Mouse (Mus musculus): ENCODE data around the gene Gm21974. TPM values are rescaled to one million over a fixed set of nuclear protein-coding genes. Genes with fewer than 3 reads are reported as not detected.
A peak's percentile ranks its signal among the peaks of the same experiment; 100 is the strongest.

Gene Gm21974
- total and polyA plus RNA-seq, 2 experiments from 2014 or later, result not detected

DNA sequence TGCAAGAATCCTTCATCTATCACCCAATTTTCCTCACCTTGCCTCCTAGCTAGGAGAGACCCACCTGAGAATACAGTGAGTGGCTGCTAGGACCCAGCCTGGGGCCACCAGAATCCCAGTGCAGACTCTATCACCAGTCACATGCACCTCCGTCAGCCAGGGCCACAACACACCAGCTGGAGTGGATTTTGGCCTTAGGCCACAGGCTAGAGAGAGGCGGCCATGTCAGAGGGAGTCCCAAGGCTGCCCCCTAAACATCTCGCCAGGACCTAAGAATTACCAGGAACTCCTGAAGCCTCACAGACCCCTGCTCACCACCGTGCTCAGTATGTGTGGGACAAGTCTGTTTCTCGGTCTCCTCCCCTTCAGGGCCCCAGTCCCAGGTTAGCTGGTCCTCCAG lies 38.8 kb upstream of the Gm21974 start:
- 82% methylated on average over 5 of the region's 5 CpGs for WGBS
- no peak for DNase-seq (ENCODE audit: low spot score)
- H3K4me3 ChIP-seq (ENCODE audit: low read length), result no peak overlapping the region
- ATAC-seq, result no peak
- no peak overlapping the region for H3K27ac ChIP-seq
- no peak for TF ChIP-seq CTCF (IDR thresholded peaks at IDR 0.05; ENCODE audit: low read depth)
- H3K9ac ChIP-seq (replicated peaks; ENCODE audit: low read length), result no peak overlapping the region
- H3K36me3 ChIP-seq (ENCODE audit: insufficient read depth, low read length), result no peaks in the 10 kb centered on the region
- H3K9me3 ChIP-seq (ENCODE audit: low read length), result no peaks in the 10 kb centered on the region
- H3K4me1 ChIP-seq (ENCODE audit: insufficient read depth, low read length), result peaks cover 3% of the 10 kb centered on the region; the same call in 1 of the 2 replicates
- no peak overlapping the region for H3K4me2 ChIP-seq (ENCODE audit: low read depth, low read length)
- peaks cover 9% of the 10 kb centered on the region; the same call in 1 of the 2 replicates for H3K27me3 ChIP-seq (ENCODE audit: insufficient read depth, low read length)

DNA sequence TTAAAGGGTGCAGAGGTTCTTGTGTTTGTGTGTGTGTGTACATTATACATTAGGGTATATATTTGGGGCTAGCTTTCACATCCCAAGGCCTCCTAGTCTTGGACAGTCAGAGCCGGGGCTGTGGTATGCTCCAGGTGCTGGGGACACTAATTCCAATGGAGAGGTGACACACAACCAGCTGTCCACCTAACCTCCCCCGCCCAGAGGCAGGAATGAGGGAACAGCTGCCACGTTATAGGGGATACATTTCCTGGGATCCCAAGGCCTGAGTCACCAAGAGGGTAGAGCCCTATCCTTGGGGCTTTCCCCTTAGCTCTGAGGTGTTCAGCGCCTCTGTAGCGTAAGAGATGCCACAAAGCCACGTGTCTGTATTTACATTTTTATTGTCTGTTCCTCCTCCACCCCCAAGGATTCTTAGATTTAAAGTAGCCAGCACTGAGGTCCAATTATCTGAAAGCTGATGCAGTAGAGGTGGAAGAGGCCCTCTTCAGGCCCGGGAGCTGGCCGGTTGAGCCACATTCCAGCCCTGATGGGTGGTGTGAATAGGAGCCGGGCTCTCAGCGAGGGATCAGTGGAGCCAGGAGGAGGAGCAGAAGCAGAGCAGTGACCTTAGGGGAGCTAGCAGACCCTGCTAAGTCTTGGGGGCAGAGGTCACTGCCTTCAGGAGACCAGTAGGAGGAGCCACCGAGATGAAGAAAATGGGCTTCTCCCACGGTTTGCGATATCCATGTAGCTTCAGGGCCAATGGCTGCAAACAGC lies 37.2 kb upstream of the Gm21974 start:
- Histone ChIP-seq H3K9ac (replicated peaks; ENCODE audit: low read length) (no peak overlapping the region), H3K27ac (no peak overlapping the region), H3K36me3 (ENCODE audit: insufficient read depth, low read length) (no peaks in the 10 kb centered on the region), H3K4me2 (ENCODE audit: low read depth, low read length) (no peak overlapping the region), H3K9me3 (ENCODE audit: low read length) (no peaks in the 10 kb centered on the region), H3K4me1 (ENCODE audit: insufficient read depth, low read length) (peaks cover 3% of the 10 kb centered on the region; the same call in 1 of the 2 replicates), H3K4me3 (ENCODE audit: low read length) (no peak overlapping the region), H3K27me3 (ENCODE audit: insufficient read depth, low read length) (peaks cover 9% of the 10 kb centered on the region; the same call in 1 of the 2 replicates)
- DNase-seq (ENCODE audit: low spot score) (no peak), ATAC-seq (no peak)
- WGBS, result 21% methylated on average over 13 of the region's 13 CpGs
- TF ChIP-seq CTCF (IDR thresholded peaks at IDR 0.05; ENCODE audit: low read depth), result no peak

DNA sequence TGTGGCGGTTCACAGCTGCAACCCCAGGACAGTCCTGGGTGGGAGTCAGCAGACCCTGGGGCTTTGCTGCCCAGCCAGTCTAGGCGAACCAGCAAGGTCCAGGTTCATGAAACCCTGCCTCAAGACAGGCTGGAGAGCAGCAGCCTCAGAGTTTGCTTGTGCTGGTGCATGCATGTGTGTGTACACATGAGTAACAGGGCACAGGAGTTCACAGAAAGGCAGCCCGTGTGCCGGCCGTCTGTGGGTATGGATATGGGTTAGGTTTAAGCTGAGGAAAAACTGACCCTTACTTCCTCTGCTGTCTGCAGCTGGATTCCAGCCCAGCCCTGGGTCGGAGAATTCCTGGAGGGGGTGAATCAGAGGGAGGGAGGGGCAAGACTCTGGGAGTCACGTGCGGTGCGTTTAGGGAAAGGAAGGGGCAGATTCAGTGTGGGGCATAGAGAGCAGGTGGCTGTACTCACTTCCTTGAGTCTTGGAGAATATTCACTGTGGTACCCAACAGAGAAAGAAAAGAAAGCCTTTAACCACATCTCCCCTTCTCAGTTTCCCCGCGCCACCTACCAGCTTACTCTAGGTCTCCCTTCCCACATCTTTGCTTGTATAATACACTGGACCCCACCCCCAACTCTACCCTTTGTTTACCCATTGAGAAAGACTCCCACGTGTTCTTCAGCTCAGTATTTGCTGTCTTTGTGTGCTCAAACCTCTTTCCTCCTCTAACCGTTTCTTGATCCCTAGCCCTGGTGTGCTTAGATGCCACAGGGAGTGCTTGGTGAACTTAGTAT lies 36.3 kb upstream of the Gm21974 start:
- H3K9me3 ChIP-seq (ENCODE audit: low read length), result no peaks in the 10 kb centered on the region
- peaks cover 3% of the 10 kb centered on the region; the same call in 1 of the 2 replicates for H3K4me1 ChIP-seq (ENCODE audit: insufficient read depth, low read length)
- H3K27me3 ChIP-seq (ENCODE audit: insufficient read depth, low read length), result peaks cover 9% of the 10 kb centered on the region; the same call in 1 of the 2 replicates
- 42% methylated on average over 13 of the region's 13 CpGs for WGBS
- no peak for TF ChIP-seq CTCF (IDR thresholded peaks at IDR 0.05; ENCODE audit: low read depth)
- no peaks in the 10 kb centered on the region for H3K36me3 ChIP-seq (ENCODE audit: insufficient read depth, low read length)
- no peak for DNase-seq (ENCODE audit: low spot score)
- no peak overlapping the region for H3K4me3 ChIP-seq (ENCODE audit: low read length)
- no peak overlapping the region for H3K4me2 ChIP-seq (ENCODE audit: low read depth, low read length)
- no peak overlapping the region for H3K9ac ChIP-seq (replicated peaks; ENCODE audit: low read length)
- no peak for ATAC-seq
- no peak overlapping the region for H3K27ac ChIP-seq

DNA sequence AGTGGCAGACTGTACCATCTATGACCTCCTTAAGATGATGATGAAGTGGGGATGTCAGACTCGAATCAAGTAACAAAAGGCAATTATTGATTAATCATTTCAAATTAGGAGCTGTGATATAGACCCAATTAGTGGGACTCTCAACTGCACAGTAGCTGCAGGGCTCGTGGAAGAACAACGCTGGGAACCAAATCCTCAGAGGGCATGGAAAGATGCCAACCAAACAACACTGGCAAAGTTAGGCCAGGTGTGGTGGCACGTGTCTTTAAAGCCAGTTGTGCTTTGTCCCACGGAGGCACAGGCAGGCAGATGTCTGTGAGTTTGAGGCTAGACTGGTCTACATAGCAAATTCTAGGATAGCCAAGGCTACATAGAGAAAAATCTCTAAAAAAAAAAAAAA lies 35.4 kb upstream of the Gm21974 start:
- DNase-seq (ENCODE audit: low spot score) (no peak), ATAC-seq (no peak)
- Histone ChIP-seq H3K9me3 (ENCODE audit: low read length) (no peaks in the 10 kb centered on the region), H3K27me3 (ENCODE audit: insufficient read depth, low read length) (peaks cover 9% of the 10 kb centered on the region; the same call in 1 of the 2 replicates), H3K27ac (no peak overlapping the region), H3K36me3 (ENCODE audit: insufficient read depth, low read length) (peaks cover 3% of the 10 kb centered on the region; the same call in 1 of the 2 replicates), H3K9ac (replicated peaks; ENCODE audit: low read length) (no peak overlapping the region), H3K4me1 (ENCODE audit: insufficient read depth, low read length) (peaks cover 3% of the 10 kb centered on the region; the same call in 1 of the 2 replicates), H3K4me2 (ENCODE audit: low read depth, low read length) (no peak overlapping the region), H3K4me3 (ENCODE audit: low read length) (no peak overlapping the region)
- no peak for TF ChIP-seq CTCF (IDR thresholded peaks at IDR 0.05; ENCODE audit: low read depth)
- 72% methylated on average over 5 of the region's 5 CpGs for WGBS

DNA sequence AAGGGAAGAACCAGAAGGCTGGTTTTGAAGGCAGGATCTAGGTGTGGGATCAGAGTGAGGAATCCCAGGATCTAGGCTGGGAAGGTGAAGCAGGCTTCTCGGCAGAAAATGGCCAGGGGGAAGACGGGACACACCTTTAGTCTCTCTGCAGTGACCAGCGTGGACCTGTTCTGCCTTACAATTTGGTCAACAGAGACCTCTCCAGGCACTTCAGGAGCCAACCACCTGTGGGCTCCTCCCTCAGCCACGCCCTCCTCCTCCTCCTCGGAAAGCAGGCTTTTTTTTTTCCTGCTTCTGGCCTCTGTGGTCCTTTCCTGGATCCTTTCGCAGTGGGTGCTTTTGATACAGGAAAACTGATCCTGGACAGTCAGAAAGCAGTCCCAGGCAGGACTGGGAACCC lies 34.7 kb upstream of the Gm21974 start, which contains the start of gene Prss8:
Gene Prss8 (minus strand): TSS at position 182 of the 400 bp plus-strand sequence.
- Histone ChIP-seq H3K36me3 (ENCODE audit: insufficient read depth, low read length) (peaks cover 4% of the 10 kb centered on the region; the same call in 1 of the 2 replicates), H3K9me3 (ENCODE audit: low read length) (no peaks in the 10 kb centered on the region), H3K4me3 (ENCODE audit: low read length) (peak within 1 kb of the TSS; percentile 10; the same call in 1 of the 2 replicates), H3K9ac (replicated peaks; ENCODE audit: low read length) (no peak within 1 kb of the TSS; the same call in 1 of the 2 replicates), H3K4me2 (ENCODE audit: low read depth, low read length) (peak within 1 kb of the TSS; percentile 16; the same call in 1 of the 2 replicates), H3K4me1 (ENCODE audit: insufficient read depth, low read length) (peaks cover 3% of the 10 kb centered on the region; the same call in 1 of the 2 replicates), H3K27me3 (ENCODE audit: insufficient read depth, low read length) (peaks cover 9% of the 10 kb centered on the region; the same call in 1 of the 2 replicates), H3K27ac (no peak within 1 kb of the TSS)
- ATAC-seq (no peak), DNase-seq (ENCODE audit: low spot score) (no peak)
- no peak for TF ChIP-seq CTCF (IDR thresholded peaks at IDR 0.05; ENCODE audit: low read depth)
- 16% methylated on average over 6 of the region's 6 CpGs for WGBS

DNA sequence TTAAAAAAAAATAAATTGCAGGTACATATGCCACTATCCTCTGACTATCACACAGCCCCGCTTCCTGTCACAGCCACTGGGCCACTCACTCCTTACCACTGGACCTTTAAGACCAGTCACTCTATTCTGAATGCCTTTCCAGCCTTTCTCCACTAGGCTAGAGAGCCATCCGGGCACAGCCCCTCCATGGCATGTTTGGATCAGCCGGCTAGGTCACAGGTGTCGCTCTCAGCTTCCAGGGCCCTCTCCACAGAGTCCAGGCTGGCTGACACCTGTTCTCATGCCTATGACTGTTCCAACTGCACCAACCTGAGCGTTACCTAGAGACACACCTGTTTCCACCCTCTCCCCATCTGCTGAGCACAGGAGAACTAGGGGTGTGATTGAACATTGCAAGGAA lies 33.3 kb upstream of the Gm21974 start:
- peaks cover 4% of the 10 kb centered on the region; the same call in 1 of the 2 replicates for H3K36me3 ChIP-seq (ENCODE audit: insufficient read depth, low read length)
- H3K27ac ChIP-seq, result no peak overlapping the region
- no peak for TF ChIP-seq CTCF (IDR thresholded peaks at IDR 0.05; ENCODE audit: low read depth)
- WGBS, result 48% methylated on average over 5 of the region's 5 CpGs
- peaks cover 9% of the 10 kb centered on the region; the same call in 1 of the 2 replicates for H3K27me3 ChIP-seq (ENCODE audit: insufficient read depth, low read length)
- H3K4me1 ChIP-seq (ENCODE audit: insufficient read depth, low read length), result peaks cover 3% of the 10 kb centered on the region; the same call in 1 of the 2 replicates
- no peak overlapping the region for H3K4me3 ChIP-seq (ENCODE audit: low read length)
- no peak overlapping the region for H3K9ac ChIP-seq (replicated peaks; ENCODE audit: low read length)
- H3K4me2 ChIP-seq (ENCODE audit: low read depth, low read length), result no peak overlapping the region
- DNase-seq (ENCODE audit: low spot score) (no peak), ATAC-seq (peak; percentile 13; the same call in 1 of the 2 replicates)
- no peaks in the 10 kb centered on the region for H3K9me3 ChIP-seq (ENCODE audit: low read length)
